Mouse (Mus musculus) midbrain, embryonic 13.5 days (tissue): Measurements from ENCODE around the gene Hmbs. TPM values are rescaled to one million over a fixed set of nuclear protein-coding genes. Genes with fewer than 3 reads are reported as not detected.

Source experiments
- ATAC-seq: fragments of 200-750 bp; cut with Nextera tagmentation; 2 replicates; pipeline ENCODE4 v1.8.0; 2017; ENCODE audit warnings: mild to moderate bottlenecking, moderate TSS enrichment, moderate library complexity
- H3K27ac ChIP-seq: fragments of 300-500 bp; sonication (generic); 2 replicates; pipeline ENCODE4 v1.5.1; 2015; ENCODE audit warnings: inconsistent platforms, mild to moderate bottlenecking, moderate library complexity
- H3K27me3 ChIP-seq: fragments of 300-500 bp; sonication (generic); 2 replicates; pipeline ENCODE4 v1.6.1; 2015; ENCODE audit warnings: mild to moderate bottlenecking, inconsistent platforms
- H3K36me3 ChIP-seq: fragments of 300-500 bp; sonication (generic); 2 replicates; pipeline ENCODE4 v1.6.1; 2015; ENCODE audit warnings: mild to moderate bottlenecking, inconsistent platforms
- H3K4me1 ChIP-seq: fragments of 300-500 bp; sonication (generic); replicated peaks from 2 replicates; pipeline ENCODE4 v1.6.1; 2015; ENCODE audit warnings: inconsistent platforms
- H3K4me2 ChIP-seq: fragments of 300-500 bp; sonication (generic); replicated peaks from 2 replicates; pipeline ENCODE4 v1.6.1; 2015; ENCODE audit warnings: moderate library complexity, mild to moderate bottlenecking, inconsistent platforms
- H3K4me3 ChIP-seq: fragments of 300-500 bp; sonication (generic); replicated peaks from 2 replicates; pipeline ENCODE4 v1.5.1; 2015; ENCODE audit warnings: mild to moderate bottlenecking, inconsistent platforms
- H3K9ac ChIP-seq: fragments of 300-500 bp; sonication (generic); replicated peaks from 2 replicates; pipeline ENCODE4 v1.6.1; 2015; ENCODE audit warnings: mild to moderate bottlenecking, inconsistent platforms
- H3K9me3 ChIP-seq: fragments of 300-500 bp; sonication (generic); 2 replicates; pipeline ENCODE4 v1.6.1; 2016; ENCODE audit warnings: mild to moderate bottlenecking, inconsistent platforms
- WGBS: fragments of 180-500 bp; shearing (Covaris S2); methylation state at CpG from one replicate; pipeline ENCODE4 v1.1.7; 2015; 5-methylcytosine and 5-hydroxymethylcytosine counted together
- polyA plus RNA-seq: library from polyadenylated mRNA; unstranded; fragments of >200 nt; fragmentation: Nextera tagmentation; extraction: Ambion mirVana; gene quantifications from 2 replicates; pipeline ENCODE4 v1.2.1, GENCODE M21; 2015

The Hmbs gene
- polyA plus RNA-seq, 1 experiment from 2014 or later: 72.9 TPM

DNA sequence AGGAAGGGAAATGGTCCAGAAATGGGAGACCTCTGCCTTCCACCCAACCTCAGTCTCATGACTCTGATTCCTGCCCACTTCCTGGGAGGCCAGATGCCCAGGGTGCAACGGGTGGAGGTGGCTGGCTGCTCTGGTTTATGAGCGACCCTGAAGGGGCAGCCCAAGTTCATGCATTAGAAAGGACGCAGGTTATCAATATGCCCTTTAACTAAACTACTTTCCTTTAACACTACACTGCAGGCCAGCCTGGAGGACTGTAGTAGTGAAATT lies 25.3 kb downstream of the Hmbs start:
- Histone ChIP-seq H3K36me3 (peaks cover 33% of the 10 kb centered on the region), H3K9ac (peak overlapping the region; percentile 98), H3K27ac (no peak overlapping the region), H3K4me2 (peak overlapping the region; percentile 93), H3K4me3 (peak overlapping the region; percentile 98), H3K4me1 (peaks cover 33% of the 10 kb centered on the region), H3K9me3 (no peaks in the 10 kb centered on the region), H3K27me3 (no peaks in the 10 kb centered on the region)
- ATAC-seq: no peak
- WGBS: 36% methylated on average over 3 of the region's 3 CpGs

DNA sequence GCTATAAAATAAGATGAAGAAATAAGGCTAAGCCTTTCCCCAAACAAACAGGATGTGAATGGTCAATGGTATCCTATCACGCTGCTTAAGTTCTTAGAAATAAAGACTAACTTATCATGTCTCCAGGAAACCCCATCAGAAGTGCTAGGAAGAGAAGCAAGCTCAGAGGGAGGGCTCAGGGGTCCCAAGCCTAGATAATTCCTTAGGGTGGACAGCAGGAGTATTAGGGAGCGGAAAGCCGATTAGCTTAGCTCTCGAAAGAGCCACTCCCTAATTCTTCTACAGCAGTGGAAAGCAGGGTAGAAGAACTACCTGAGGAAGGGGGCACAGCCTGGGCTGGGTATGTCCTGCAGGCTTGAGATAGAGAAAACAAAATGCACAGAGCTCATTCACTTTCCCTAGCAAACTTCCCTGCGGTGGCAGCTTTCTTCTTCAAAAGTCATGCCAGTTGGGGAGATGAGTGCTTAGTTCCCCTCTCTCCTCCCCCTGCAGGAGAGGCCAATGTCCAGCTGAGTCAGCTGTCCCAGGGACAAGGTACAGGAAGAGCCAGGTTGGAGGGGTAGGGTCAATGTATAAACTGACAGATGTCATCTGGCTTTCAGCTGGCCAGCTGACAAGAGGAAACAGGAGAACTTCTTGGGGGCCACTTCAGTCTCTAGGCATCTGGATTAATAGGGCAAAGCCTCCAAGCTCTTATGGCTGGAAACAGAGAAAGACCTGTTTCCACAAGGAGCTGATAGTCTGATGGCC lies 25.8 kb downstream of the Hmbs start:
- 41% methylated on average over 5 of the region's 5 CpGs for WGBS
- no peaks in the 10 kb centered on the region for H3K9me3 ChIP-seq
- no peak overlapping the region for H3K27ac ChIP-seq
- peaks cover 33% of the 10 kb centered on the region for H3K4me1 ChIP-seq
- no peaks in the 10 kb centered on the region for H3K27me3 ChIP-seq
- peaks cover 38% of the 10 kb centered on the region for H3K36me3 ChIP-seq
- ATAC-seq: no peak
- peak overlapping the region; percentile 93 for H3K4me2 ChIP-seq
- H3K9ac ChIP-seq: peak overlapping the region; percentile 98
- peak overlapping the region; percentile 98 for H3K4me3 ChIP-seq

DNA sequence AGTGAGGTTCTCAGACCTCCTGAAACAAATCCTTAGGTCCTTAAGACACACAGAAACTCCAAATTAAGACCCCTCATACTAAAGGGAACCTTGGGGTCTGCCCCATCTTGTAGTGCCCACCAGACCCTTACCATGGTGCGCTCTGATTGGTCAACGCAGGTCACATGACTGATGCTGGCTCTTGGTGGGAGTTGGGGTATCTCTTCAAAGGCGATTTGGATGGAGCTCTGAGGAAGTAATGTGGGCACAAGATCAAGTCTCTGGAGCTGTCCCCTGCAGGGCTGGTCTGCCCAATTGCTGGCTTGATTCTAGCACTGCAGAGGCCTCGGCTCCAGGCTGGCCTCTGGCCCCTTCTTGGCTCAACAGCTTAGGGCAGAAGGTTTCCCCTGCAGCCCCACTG lies 26.6 kb downstream of the Hmbs start:
- Histone ChIP-seq H3K9ac (peak overlapping the region; percentile 98; the same call in 1 of the 2 replicates), H3K27me3 (no peaks in the 10 kb centered on the region), H3K4me1 (peaks cover 33% of the 10 kb centered on the region), H3K27ac (no peak overlapping the region), H3K9me3 (no peaks in the 10 kb centered on the region), H3K4me3 (0 out of 2 replicates have a peak overlapping the region, but pooled peaks have one; percentile 98), H3K36me3 (peaks cover 42% of the 10 kb centered on the region), H3K4me2 (peak overlapping the region; percentile 93)
- 66% methylated on average over 4 of the region's 4 CpGs for WGBS
- ATAC-seq: no peak

DNA sequence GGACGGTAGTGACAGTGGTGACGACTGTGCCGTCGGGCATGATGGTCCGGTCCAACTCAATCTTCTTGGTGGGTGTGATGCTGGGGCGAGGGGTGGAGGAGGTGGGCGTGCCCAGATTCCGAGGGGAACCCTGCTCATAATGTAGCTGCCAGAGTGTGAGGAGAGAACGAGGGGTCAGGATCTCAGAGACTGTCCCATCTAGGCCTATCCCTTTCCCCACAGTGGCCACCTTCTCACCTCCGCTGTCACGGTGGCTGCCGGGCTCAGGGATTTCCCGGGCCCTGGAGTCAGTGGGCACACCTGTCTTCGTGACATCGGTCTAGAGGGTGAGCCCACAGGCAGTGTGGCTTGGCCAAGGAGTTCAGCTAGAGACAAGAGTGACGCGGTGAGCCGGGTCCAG lies 29.1 kb downstream of the Hmbs start:
- H3K36me3 ChIP-seq: peaks cover 56% of the 10 kb centered on the region
- no peaks in the 10 kb centered on the region for H3K9me3 ChIP-seq
- WGBS: 93% methylated on average over 18 of the region's 18 CpGs
- no peak overlapping the region for H3K4me3 ChIP-seq
- no peak overlapping the region for H3K9ac ChIP-seq
- H3K27ac ChIP-seq: no peak overlapping the region
- H3K4me2 ChIP-seq: no peak overlapping the region
- no peak for ATAC-seq
- peaks cover 36% of the 10 kb centered on the region for H3K4me1 ChIP-seq
- H3K27me3 ChIP-seq: 0 out of 2 replicates have a peak, but pooled peaks cover 3% of the 10 kb centered on the region

DNA sequence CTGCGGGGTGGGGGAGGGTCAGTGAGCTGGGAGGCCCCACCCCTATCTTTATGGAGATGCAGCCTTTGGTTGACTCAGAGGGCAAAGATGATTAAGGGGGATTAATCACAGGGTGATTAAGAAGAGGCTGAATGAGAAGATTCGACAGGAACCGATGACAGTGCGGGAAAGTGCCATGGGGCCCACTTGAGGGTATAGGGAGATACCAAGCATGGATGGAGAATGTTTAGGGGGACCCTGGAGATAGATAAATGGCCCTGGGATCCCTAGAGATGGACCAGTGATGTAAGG lies 29.8 kb downstream of the Hmbs start:
- H3K27ac ChIP-seq: no peak overlapping the region
- H3K4me2 ChIP-seq: no peak overlapping the region
- peaks cover 58% of the 10 kb centered on the region for H3K36me3 ChIP-seq
- H3K9me3 ChIP-seq: no peaks in the 10 kb centered on the region
- no peak overlapping the region for H3K4me3 ChIP-seq
- 57% methylated on average over 4 of the region's 4 CpGs for WGBS
- H3K4me1 ChIP-seq: peaks cover 33% of the 10 kb centered on the region
- H3K27me3 ChIP-seq: 0 out of 2 replicates have a peak, but pooled peaks cover 3% of the 10 kb centered on the region
- no peak overlapping the region for H3K9ac ChIP-seq
- no peak for ATAC-seq

DNA sequence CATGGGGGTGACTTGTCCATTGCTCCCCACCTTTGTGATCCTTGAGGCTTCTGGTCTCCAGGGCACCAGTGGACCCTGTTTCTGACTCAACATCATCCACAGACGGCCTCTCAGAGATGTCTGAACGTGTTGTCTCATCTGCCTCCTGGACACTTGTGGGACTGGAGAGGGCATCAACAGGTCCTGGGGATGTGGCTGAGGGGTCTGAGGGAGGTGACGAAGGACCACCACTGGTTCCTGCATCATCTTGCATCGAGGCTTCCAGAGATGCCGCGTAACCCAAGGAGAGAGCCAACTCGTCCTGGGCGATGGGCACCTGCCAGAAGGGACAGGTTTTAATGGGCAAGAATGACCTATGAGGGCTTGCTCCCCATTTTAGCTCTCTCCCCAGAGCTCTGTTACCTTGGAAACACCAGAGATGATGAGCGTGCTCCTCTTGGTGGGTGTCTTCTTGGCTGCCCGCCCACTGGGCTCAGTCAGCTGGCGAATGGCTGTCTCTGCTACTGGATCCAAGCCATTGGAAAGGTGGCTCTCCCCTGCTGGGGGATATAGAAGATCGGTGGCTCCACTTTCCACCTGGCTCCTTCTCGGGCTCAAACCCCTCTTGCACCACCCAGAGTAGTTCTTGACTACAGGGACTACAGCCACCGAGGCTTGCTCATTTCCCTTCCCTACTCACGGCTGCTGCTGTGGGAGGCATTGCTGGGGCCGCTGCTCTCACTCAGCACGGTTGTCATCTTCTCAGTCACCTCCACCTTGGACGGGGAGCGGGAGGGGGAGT lies 30.4 kb downstream of the Hmbs start:
- peaks cover 58% of the 10 kb centered on the region for H3K36me3 ChIP-seq

DNA sequence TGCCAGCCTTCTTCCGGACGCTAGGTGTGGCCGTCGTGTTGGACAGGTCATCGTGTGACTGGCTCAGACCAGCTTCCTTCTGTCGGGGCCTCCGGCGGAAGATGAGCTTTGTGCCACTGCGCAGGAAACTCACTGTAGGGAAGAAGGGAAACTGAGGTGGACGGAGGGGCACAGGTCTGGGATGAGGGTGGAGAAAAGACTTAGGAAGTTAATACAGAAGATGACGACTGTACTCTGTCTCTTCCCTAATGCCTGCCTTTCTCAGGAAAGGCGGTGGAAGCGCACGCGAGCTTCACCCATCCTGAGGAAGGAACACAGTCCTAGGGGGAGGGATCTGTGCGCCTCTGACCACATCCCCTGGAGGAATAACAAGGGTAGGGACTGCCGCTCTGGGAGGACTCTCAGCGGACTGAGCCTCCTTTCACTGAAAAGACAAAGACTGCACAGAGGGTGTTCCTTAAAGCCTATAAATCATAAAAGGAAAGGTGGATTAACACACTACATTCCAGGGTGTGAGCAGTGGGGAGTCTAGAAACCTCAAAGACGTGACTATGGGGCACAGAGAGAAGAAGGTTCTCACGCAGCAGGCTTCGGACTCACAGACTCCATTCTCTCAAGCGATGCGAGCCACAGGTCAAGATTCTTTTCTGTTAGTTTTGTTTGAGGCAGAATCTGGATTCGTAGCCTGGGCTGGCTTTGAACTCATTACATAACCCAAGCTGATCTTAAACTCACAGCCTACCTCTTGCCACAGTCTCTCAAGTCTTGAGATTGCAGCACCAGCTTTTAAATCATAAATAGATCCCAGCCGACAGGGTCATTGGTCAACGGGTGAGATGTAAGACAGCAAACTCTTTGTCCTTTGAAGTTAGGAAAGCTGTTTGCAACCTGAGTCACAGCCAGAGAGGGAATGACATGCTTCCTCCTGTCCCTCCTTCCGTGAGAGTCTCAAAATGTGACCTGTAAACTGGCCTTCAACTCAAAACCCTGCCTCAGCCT lies 32.6 kb downstream of the Hmbs start:
- H3K4me1 ChIP-seq: peaks cover 12% of the 10 kb centered on the region
- H3K4me3 ChIP-seq: no peak overlapping the region
- peak overlapping the region; percentile 44; the same call in 1 of the 2 replicates for H3K27ac ChIP-seq
- no peaks in the 10 kb centered on the region for H3K9me3 ChIP-seq
- peak; percentile 41; the same call in 1 of the 2 replicates for ATAC-seq
- 0 out of 2 replicates have a peak overlapping the region, but pooled peaks have one; percentile 36 for H3K9ac ChIP-seq
- H3K27me3 ChIP-seq: 0 out of 2 replicates have a peak, but pooled peaks cover 3% of the 10 kb centered on the region
- 0 out of 2 replicates have a peak overlapping the region, but pooled peaks have one; percentile 12 for H3K4me2 ChIP-seq
- peaks cover 52% of the 10 kb centered on the region for H3K36me3 ChIP-seq
- WGBS: 3% methylated on average over 27 of the region's 27 CpGs

More for the DNA sequence above, 30.4 kb downstream of the Hmbs start:
- Histone ChIP-seq H3K4me2 (no peak overlapping the region), H3K9me3 (no peaks in the 10 kb centered on the region), H3K4me1 (peaks cover 28% of the 10 kb centered on the region), H3K4me3 (no peak overlapping the region), H3K27ac (no peak overlapping the region), H3K27me3 (0 out of 2 replicates have a peak, but pooled peaks cover 3% of the 10 kb centered on the region), H3K9ac (no peak overlapping the region)
- no peak for ATAC-seq
- 72% methylated on average over 19 of the region's 19 CpGs for WGBS

DNA sequence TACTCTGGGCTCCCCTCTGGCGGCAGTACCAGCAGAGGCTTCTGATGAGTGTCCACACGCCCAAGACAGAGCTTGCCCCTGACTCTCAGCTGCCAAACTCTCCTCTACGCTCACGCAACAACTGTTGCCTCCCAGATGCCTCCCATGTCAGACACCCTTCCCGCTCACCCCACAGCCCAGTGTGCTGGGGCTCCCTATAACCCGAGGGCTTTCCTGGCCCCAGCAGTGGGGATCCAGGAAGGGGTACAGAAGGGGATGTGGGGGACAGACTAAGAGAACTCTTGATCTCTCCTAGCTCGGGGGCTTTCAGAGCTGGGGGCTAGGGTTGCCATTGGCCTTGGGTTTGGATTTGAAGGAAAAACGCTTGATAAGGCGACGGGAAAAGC lies 33.3 kb downstream of the Hmbs start:
- WGBS: 27% methylated on average over 10 of the region's 10 CpGs
- H3K4me3 ChIP-seq: no peak overlapping the region
- H3K27ac ChIP-seq: no peak overlapping the region; the same call in 1 of the 2 replicates
- no peak overlapping the region for H3K4me2 ChIP-seq
- 0 out of 2 replicates have a peak overlapping the region, but pooled peaks have one; percentile 36 for H3K9ac ChIP-seq
- H3K4me1 ChIP-seq: peaks cover 12% of the 10 kb centered on the region
- no peak for ATAC-seq
- H3K36me3 ChIP-seq: peaks cover 45% of the 10 kb centered on the region
- H3K9me3 ChIP-seq: no peaks in the 10 kb centered on the region
- 0 out of 2 replicates have a peak, but pooled peaks cover 3% of the 10 kb centered on the region for H3K27me3 ChIP-seq

DNA sequence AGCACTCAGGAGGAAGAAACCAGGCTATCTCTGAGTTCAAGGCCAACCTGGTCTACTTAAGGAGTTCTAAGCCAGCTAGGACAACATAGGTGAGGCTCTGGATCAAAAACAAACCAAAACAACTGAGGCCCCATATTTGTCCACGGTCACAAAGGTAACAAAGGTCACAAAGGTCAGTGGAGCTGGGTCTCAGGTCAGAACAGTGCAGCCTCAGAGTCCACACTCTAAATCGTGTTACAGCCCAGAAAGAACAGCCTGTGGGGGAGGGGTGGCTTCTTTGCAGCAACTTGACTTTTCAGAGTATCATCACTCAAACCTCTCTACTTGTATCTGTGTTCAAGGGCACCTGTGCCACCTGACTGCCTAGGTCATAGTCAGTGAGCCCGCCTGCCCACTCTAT lies 34.3 kb downstream of the Hmbs start:
- no peak overlapping the region for H3K4me3 ChIP-seq
- H3K27me3 ChIP-seq: 0 out of 2 replicates have a peak, but pooled peaks cover 3% of the 10 kb centered on the region
- H3K36me3 ChIP-seq: peaks cover 35% of the 10 kb centered on the region
- H3K4me1 ChIP-seq: peaks cover 14% of the 10 kb centered on the region
- H3K4me2 ChIP-seq: no peak overlapping the region
- 66% methylated on average over 3 of the region's 3 CpGs for WGBS
- no peaks in the 10 kb centered on the region for H3K9me3 ChIP-seq
- ATAC-seq: no peak
- H3K9ac ChIP-seq: no peak overlapping the region
- no peak overlapping the region for H3K27ac ChIP-seq

DNA sequence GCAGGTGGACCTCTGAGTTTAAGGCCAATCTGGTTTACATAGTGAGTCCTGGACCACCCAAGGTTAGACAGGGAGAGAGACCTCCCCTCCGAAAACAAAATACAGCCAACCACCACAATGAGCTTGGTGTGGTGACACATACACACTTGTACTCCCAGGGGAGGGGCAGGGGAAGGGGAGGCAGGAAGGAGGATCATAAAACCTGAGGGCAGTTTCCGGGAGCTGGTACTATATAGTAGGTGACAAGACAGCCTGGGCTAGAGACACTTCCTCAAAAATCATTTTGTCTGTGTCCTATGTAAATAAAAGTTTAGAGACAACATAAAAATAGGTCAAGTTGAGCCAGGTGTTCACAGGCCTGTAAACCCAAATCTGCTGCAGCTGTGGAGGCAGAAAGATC lies 36.8 kb downstream of the Hmbs start:
- no peak overlapping the region for H3K9ac ChIP-seq
- H3K27ac ChIP-seq: no peak overlapping the region
- H3K4me2 ChIP-seq: no peak overlapping the region
- H3K27me3 ChIP-seq: 0 out of 2 replicates have a peak, but pooled peaks cover 3% of the 10 kb centered on the region
- WGBS: 92% methylated on average over 2 of the region's 2 CpGs
- H3K9me3 ChIP-seq: no peaks in the 10 kb centered on the region
- H3K4me1 ChIP-seq: peaks cover 26% of the 10 kb centered on the region
- no peak for ATAC-seq
- peaks cover 22% of the 10 kb centered on the region for H3K36me3 ChIP-seq
- H3K4me3 ChIP-seq: no peak overlapping the region

DNA sequence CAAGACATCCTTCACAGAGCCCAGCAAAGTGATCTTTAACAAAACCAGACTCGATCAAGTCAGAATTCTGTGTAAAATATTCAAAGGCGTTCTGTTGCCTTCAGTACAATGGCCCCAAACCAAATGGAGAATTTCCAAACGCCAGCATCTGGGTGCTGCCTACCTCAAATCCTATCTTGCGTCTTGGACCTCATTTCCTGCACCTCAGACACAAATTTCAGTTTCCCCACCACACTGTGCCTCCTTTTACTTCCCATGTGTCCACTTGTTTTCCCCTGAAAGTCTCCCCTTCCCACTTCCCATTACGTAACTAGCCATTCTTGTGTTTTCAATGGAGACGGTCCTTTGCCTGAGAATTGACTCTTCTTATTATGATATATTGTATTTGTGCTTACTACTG lies 37.5 kb downstream of the Hmbs start:
- no peak overlapping the region for H3K4me3 ChIP-seq
- no peak for ATAC-seq
- peaks cover 21% of the 10 kb centered on the region for H3K4me1 ChIP-seq
- H3K9ac ChIP-seq: no peak overlapping the region
- peaks cover 26% of the 10 kb centered on the region for H3K36me3 ChIP-seq
- H3K4me2 ChIP-seq: no peak overlapping the region
- no peaks in the 10 kb centered on the region for H3K9me3 ChIP-seq
- WGBS: 86% methylated on average over 6 of the region's 6 CpGs
- 0 out of 2 replicates have a peak, but pooled peaks cover 3% of the 10 kb centered on the region for H3K27me3 ChIP-seq
- H3K27ac ChIP-seq: no peak overlapping the region
